Mouse (Mus musculus) E14TG2a.4 (cell line): ENCODE measurements around the gene Cox17.
"Not testable (repeated sequence)": the region's sequence is repeated elsewhere in the genome, so short reads cannot be mapped to it uniquely, and the experiment has no call there.

ENCODE experiments used
- CTCF ChIP-seq: conservative IDR thresholded peaks from 2 replicates; pipeline ENCODE4 v1.5.1; 2014; ENCODE audit warnings: low read length
- POU5F1 ChIP-seq: IDR thresholded peaks from 2 replicates; pipeline ENCODE4 v1.6.1; 2014; ENCODE audit warnings: low read length, borderline replicate concordance

DNA sequence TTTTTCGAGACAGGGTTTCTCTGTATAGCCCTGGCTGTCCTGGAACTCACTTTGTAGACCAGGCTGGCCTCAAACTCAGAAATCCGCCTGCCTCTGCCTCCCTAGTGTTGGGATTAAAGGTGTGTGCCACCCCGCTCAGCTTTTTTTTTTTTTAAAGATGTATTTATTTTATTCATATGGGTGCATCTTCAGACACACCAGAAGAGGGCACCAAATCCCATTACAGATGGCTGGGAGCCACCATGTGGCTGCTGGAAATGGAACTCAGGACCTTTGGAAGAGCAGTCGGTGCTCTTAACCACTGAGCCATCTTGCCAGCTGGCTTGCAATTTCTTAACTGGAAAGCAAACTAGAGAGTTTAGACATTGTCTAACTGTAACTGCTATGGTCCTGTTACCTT, 8.7 kb upstream of the Cox17 start:
- TF ChIP-seq CTCF, POU5F1: not testable (repeated sequence)
